ENCODE assay signal across 27 mouse cellular contexts in the genomic region with DNA sequence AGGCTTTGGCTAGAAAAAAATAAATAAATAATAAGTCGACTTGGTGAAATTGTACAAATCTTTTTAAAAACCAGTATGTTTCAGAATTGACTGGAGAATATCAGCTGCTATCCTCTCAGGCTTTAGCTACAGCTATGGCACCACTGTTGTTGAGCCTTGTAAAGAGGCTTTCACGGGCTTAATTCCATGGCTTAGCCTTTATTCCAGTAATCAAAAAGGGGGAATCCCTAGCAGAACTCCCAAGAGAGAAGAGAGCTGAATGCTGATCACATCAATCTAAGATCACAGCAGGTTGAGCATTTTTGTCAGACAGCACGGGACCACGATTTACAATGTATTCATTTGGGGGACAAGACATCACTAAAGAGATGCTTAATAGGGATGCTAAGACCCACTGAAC. TPM values are rescaled to one million over a fixed set of nuclear protein-coding genes. Genes with fewer than 3 reads are reported as not detected.
DNase-seq lines count a peak whose midpoint lies in the region; ATAC-seq and TF ChIP-seq lines count a peak whose summit lies in the region.
"Had no signal": no experiment of that assay in that cellular context is flagged by ENCODE, and none has a peak within 500 bp of the region (broad histone marks: within the 10 kb centered on the region; RNA-seq: fewer than 3 reads in every experiment).

No protein-coding gene starts in this region.

- no peak overlapping the region for H3K9ac ChIP-seq in midbrain, embryonic 12.5 days (replicated peaks)
- H3K9ac ChIP-seq in midbrain, embryonic 11.5 days (ENCODE audit: low read length): no peak overlapping the region
- H3K9ac ChIP-seq in liver, postnatal 0 days (replicated peaks): no peak overlapping the region
- H3K9ac ChIP-seq: forebrain, postnatal 0 days; hindbrain, embryonic 15.5 days; limb, embryonic 15.5 days had no signal

- no peak for DNase-seq in midbrain, embryonic 11.5 days (ENCODE audit: low spot score, missing footprints)
- peak; percentile 69 for DNase-seq in retina, postnatal 1 day
- no peak for DNase-seq in retina, embryonic 14.5 days (ENCODE audit: low spot score)
- peak; percentile 45 for DNase-seq in brain, embryonic 14.5 days (ENCODE audit: low read depth)
- DNase-seq in liver, postnatal 0 days: no peak
- DNase-seq in frontal cortex, postnatal 36 days (ENCODE audit: low spot score in 2 of 2): no peak
- DNase-seq: adrenal gland, adult 2 months; adrenal gland, postnatal 36 days; cerebellum, adult 2 months; cerebellum, postnatal 14 days; forebrain, postnatal 0 days; gastrocnemius, postnatal 14 days; heart, postnatal 14 days; kidney, adult 2 months; kidney, postnatal 36 days; lung, postnatal 4 days; right cerebral cortex, postnatal 14 days; thymus, postnatal 25 days had no signal

- no peak for ATAC-seq in midbrain, embryonic 12.5 days (ENCODE audit: low FRiP score, low read depth)
- no peak for ATAC-seq in midbrain, embryonic 11.5 days (ENCODE audit: low FRiP score)
- no peak for ATAC-seq in liver, postnatal 0 days
- ATAC-seq: forebrain, postnatal 0 days; inflammation-experienced regulatory T-cells, adult 6 months had no signal

- no peaks in the 10 kb centered on the region for H3K9me3 ChIP-seq in midbrain, embryonic 12.5 days
- H3K9me3 ChIP-seq in midbrain, embryonic 11.5 days (ENCODE audit: control insufficient read depth, low read length): no peaks in the 10 kb centered on the region
- H3K9me3 ChIP-seq in liver, postnatal 0 days (ENCODE audit: low read length): no peaks in the 10 kb centered on the region
- H3K9me3 ChIP-seq: hindbrain, embryonic 10.5 days; hindbrain, embryonic 15.5 days; limb, embryonic 10.5 days; limb, embryonic 15.5 days; megakaryocyte, embryonic 14.5 days had no signal

- no peaks in the 10 kb centered on the region for H3K36me3 ChIP-seq in midbrain, embryonic 12.5 days
- no peaks in the 10 kb centered on the region for H3K36me3 ChIP-seq in midbrain, embryonic 11.5 days (ENCODE audit: control insufficient read depth, insufficient read depth, low read length)
- no peaks in the 10 kb centered on the region for H3K36me3 ChIP-seq in liver, postnatal 0 days (replicated peaks; ENCODE audit: insufficient read depth, low read length)
- H3K36me3 ChIP-seq: hindbrain, embryonic 10.5 days; hindbrain, embryonic 15.5 days; limb, embryonic 10.5 days; limb, embryonic 15.5 days had no signal

- H3K4me2 ChIP-seq in midbrain, embryonic 12.5 days (replicated peaks): no peak overlapping the region
- H3K4me2 ChIP-seq in midbrain, embryonic 11.5 days: no peak overlapping the region
- peak overlapping the region; percentile 38 for H3K4me2 ChIP-seq in liver, postnatal 0 days (ENCODE audit: low read depth, low read length)
- H3K4me2 ChIP-seq: hindbrain, embryonic 15.5 days; limb, embryonic 15.5 days had no signal

- TF ChIP-seq CTCF in brain, embryonic 14.5 days (IDR thresholded peaks at IDR 0.05; ENCODE audit: borderline replicate concordance, extremely low read depth, insufficient read depth, insufficient read length): no peak
- no peak for TF ChIP-seq CTCF in liver, postnatal 0 days (IDR thresholded peaks at IDR 0.05; ENCODE audit: low read depth)

- TF ChIP-seq EP300 in liver, postnatal 0 days (IDR thresholded peaks at IDR 0.05; ENCODE audit: low read depth): no peak

- H3K27ac ChIP-seq in midbrain, embryonic 12.5 days (replicated peaks): peak overlapping the region; percentile 39; the same call in 1 of the 2 replicates
- H3K27ac ChIP-seq in midbrain, embryonic 11.5 days (ENCODE audit: low read depth, low read length): no peak overlapping the region
- no peak overlapping the region for H3K27ac ChIP-seq in liver, postnatal 0 days (ENCODE audit: low read depth)
- H3K27ac ChIP-seq: hindbrain, embryonic 10.5 days; hindbrain, embryonic 15.5 days; layer of hippocampus, adult 2 months; limb, embryonic 10.5 days; limb, embryonic 15.5 days had no signal

- no peak overlapping the region for H3K4me3 ChIP-seq in midbrain, embryonic 12.5 days
- no peak overlapping the region for H3K4me3 ChIP-seq in midbrain, embryonic 11.5 days (ENCODE audit: low read depth, low read length)
- no peak overlapping the region for H3K4me3 ChIP-seq in liver, postnatal 0 days (ENCODE audit: low read depth, low read length)
- H3K4me3 ChIP-seq: erythroblast, embryonic 14.5 days; hindbrain, embryonic 10.5 days; hindbrain, embryonic 15.5 days; layer of hippocampus, adult 2 months; limb, embryonic 10.5 days; limb, embryonic 15.5 days; megakaryocyte, embryonic 14.5 days had no signal

- no peaks in the 10 kb centered on the region for H3K27me3 ChIP-seq in midbrain, embryonic 12.5 days
- no peaks in the 10 kb centered on the region for H3K27me3 ChIP-seq in midbrain, embryonic 11.5 days (ENCODE audit: control insufficient read depth, insufficient read depth, low read length)
- no peaks in the 10 kb centered on the region for H3K27me3 ChIP-seq in liver, postnatal 0 days (ENCODE audit: insufficient read depth, low read length)
- H3K27me3 ChIP-seq: hindbrain, embryonic 15.5 days; limb, embryonic 15.5 days had no signal

- WGBS in midbrain, embryonic 12.5 days: 34% methylated on average over 4 of the region's 4 CpGs
- WGBS in midbrain, embryonic 11.5 days: 41% methylated on average over 4 of the region's 4 CpGs
- WGBS in liver, postnatal 0 days (ENCODE audit: insufficient replicate concordance): 72% methylated on average over 4 of the region's 4 CpGs

- no peak for TF ChIP-seq POLR2A in brain, embryonic 14.5 days (IDR thresholded peaks at IDR 0.05; ENCODE audit: borderline replicate concordance, extremely low read depth, insufficient read depth, insufficient read length, poor library complexity, severe bottlenecking)

- no peaks in the 10 kb centered on the region for H3K4me1 ChIP-seq in midbrain, embryonic 12.5 days
- H3K4me1 ChIP-seq in midbrain, embryonic 11.5 days (ENCODE audit: control insufficient read depth, insufficient read depth, low read length): no peaks in the 10 kb centered on the region
- peaks cover 15% of the 10 kb centered on the region for H3K4me1 ChIP-seq in liver, postnatal 0 days (ENCODE audit: insufficient read depth)
- H3K4me1 ChIP-seq: hindbrain, embryonic 10.5 days; hindbrain, embryonic 15.5 days had no signal

RNA-seq across cellular contexts. Expression of a gene that starts 49.1 kb away (rescaled TPM):
- 220 and 224 TPM in 2 replicates for polyA plus RNA-seq in midbrain, embryonic 12.5 days (2016; fragmentation: Nextera tagmentation; extraction: Ambion mirVana)
- polyA plus RNA-seq in midbrain, embryonic 11.5 days (2014; fragmentation: Nextera tagmentation; extraction: Ambion mirVana): 229 and 237 TPM in 2 replicates
- 219 and 329 TPM in 2 replicates for polyA plus RNA-seq in brain, embryonic 14.5 days (2012; rRNA removed)
- polyA plus RNA-seq in liver, postnatal 0 days (2015; fragmentation: Nextera tagmentation; extraction: Ambion mirVana): 226 and 229 TPM in 2 replicates

RNA-seq across cellular contexts. Expression of a gene that starts 49.2 kb away (rescaled TPM):
- 36.6 and 38.3 TPM in 2 replicates for polyA plus RNA-seq in midbrain, embryonic 12.5 days (2016; fragmentation: Nextera tagmentation; extraction: Ambion mirVana)
- 38.3 and 38.4 TPM in 2 replicates for polyA plus RNA-seq in midbrain, embryonic 11.5 days (2014; fragmentation: Nextera tagmentation; extraction: Ambion mirVana)
- 16.8 and 29.9 TPM in 2 replicates for polyA plus RNA-seq in brain, embryonic 14.5 days (2012; rRNA removed)
- polyA plus RNA-seq in liver, postnatal 0 days (2015; fragmentation: Nextera tagmentation; extraction: Ambion mirVana): 15.9 and 17.1 TPM in 2 replicates

Comparison
In these comparisons a context has a peak if more than half of its experiments do, and no peak if none do; other contexts are left out.
1. DNase-seq: peak in retina, postnatal 1 day (single experiment) and brain, embryonic 14.5 days (single experiment); none in midbrain, embryonic 11.5 days (single experiment), retina, embryonic 14.5 days (single experiment), liver, postnatal 0 days (single experiment) and frontal cortex, postnatal 36 days (0 of 2).